Mouse (Mus musculus) liver, embryonic 12.5 days (tissue): ENCODE data around the gene Ngrn. TPM values are rescaled to one million over a fixed set of nuclear protein-coding genes. Genes with fewer than 3 reads are reported as not detected.

ENCODE experiments used
- ATAC-seq: fragments of 200-750 bp; cut with Nextera tagmentation; 2 replicates; pipeline ENCODE4 v1.8.0; 2017; ENCODE audit warnings: moderate number of reproducible peaks, mild to moderate bottlenecking, moderate library complexity
- H3K27ac ChIP-seq: fragments of 300-500 bp; sonication (generic); 2 replicates; pipeline ENCODE4 v1.5.1; 2016; ENCODE audit warnings: mild to moderate bottlenecking
- H3K27me3 ChIP-seq: fragments of 300-500 bp; sonication (generic); replicated peaks from 2 replicates; pipeline ENCODE4 v1.6.1; 2016; ENCODE audit warnings: mild to moderate bottlenecking, moderate library complexity
- H3K36me3 ChIP-seq: fragments of 300-500 bp; sonication (generic); 2 replicates; pipeline ENCODE4 v1.6.1; 2016; ENCODE audit warnings: mild to moderate bottlenecking, moderate library complexity
- H3K4me1 ChIP-seq: fragments of 300-500 bp; sonication (generic); 2 replicates; pipeline ENCODE4 v1.6.1; 2016
- H3K4me2 ChIP-seq: fragments of 300-500 bp; sonication (generic); 2 replicates; pipeline ENCODE4 v1.6.1; 2016; ENCODE audit warnings: mild to moderate bottlenecking, moderate library complexity
- H3K4me3 ChIP-seq: fragments of 300-500 bp; sonication (generic); 2 replicates; pipeline ENCODE4 v1.5.1; 2016; ENCODE audit warnings: mild to moderate bottlenecking, moderate library complexity
- H3K9ac ChIP-seq: fragments of 300-500 bp; sonication (generic); 2 replicates; pipeline ENCODE4 v1.6.1; 2016; ENCODE audit warnings: mild to moderate bottlenecking, moderate library complexity
- H3K9me3 ChIP-seq: fragments of 300-500 bp; sonication (generic); replicated peaks from 2 replicates; pipeline ENCODE4 v1.6.1; 2016; ENCODE audit warnings: mild to moderate bottlenecking, moderate library complexity
- WGBS: fragments of 180-500 bp; shearing (Covaris S2); methylation state at CpG from one replicate; pipeline ENCODE4 v1.1.7; 2016; ENCODE audit not compliant: insufficient replicate concordance; 5-methylcytosine and 5-hydroxymethylcytosine counted together
- polyA plus RNA-seq: library from polyadenylated mRNA; unstranded; fragments of >200 nt; fragmentation: Nextera tagmentation; extraction: Ambion mirVana; gene quantifications from 2 replicates; pipeline ENCODE4 v1.2.1, GENCODE M21; 2016

The Ngrn gene
- polyA plus RNA-seq, 1 experiment from 2014 or later = 45.6 TPM

DNA sequence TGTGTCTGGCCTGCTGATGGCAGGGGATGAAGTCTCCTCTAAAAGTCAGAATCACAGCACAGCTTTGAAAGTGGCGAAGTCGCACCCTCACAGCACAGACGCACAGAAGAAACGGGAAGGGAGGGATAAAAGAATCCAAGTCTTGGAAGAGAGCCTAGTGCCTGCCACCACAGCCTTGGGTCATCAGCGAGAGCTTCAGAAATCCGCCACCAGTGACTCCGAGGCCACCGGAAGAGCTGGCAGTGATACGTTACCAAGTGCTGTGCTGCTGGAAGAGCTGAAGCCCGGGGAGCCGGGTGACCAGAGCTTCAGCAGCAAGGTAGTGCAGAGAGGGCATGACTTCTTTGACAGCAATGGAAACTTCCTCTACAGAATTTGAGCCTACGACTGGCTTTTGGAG, 3.6 kb downstream of the Ngrn start:
- H3K9me3 ChIP-seq = no peaks in the 10 kb centered on the region
- H3K4me3 ChIP-seq = no peak overlapping the region
- no peak overlapping the region for H3K4me2 ChIP-seq
- no peak for ATAC-seq
- peaks cover 45% of the 10 kb centered on the region for H3K36me3 ChIP-seq
- no peak overlapping the region for H3K27ac ChIP-seq
- no peak overlapping the region for H3K9ac ChIP-seq
- peaks cover 34% of the 10 kb centered on the region for H3K4me1 ChIP-seq
- H3K27me3 ChIP-seq = no peaks in the 10 kb centered on the region
- WGBS = 89% methylated on average over 12 of the region's 12 CpGs

DNA sequence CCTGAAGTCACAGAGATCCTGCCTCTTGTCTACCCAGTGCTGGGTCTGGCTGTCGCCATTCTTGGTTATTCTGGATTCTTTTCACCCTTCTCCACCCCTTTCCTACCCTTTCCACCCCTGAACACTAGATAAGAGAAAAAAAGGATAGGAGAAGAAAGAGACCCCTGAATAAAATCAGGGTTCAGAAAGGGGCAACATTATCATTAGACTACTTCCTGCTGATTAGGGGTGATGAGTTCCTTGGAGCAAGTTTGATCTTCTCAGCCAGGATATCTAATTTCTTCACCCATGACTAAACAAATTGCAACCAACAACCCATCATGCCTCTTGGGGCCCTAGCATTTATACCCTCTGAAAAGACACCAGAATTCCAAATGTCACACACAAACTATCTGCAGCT, 6.7 kb downstream of the Ngrn start:
- no peak for ATAC-seq
- Histone ChIP-seq H3K9me3 (no peaks in the 10 kb centered on the region), H3K27ac (no peak overlapping the region), H3K36me3 (peaks cover 53% of the 10 kb centered on the region), H3K9ac (no peak overlapping the region), H3K4me3 (no peak overlapping the region), H3K4me2 (no peak overlapping the region), H3K27me3 (no peaks in the 10 kb centered on the region), H3K4me1 (peaks cover 39% of the 10 kb centered on the region)
- WGBS = 72% methylated on average over 1 of the region's 1 CpGs

GRCm38 (mm10) chr7:80268897-80269750, 8.1 kb downstream of the Ngrn start, which contains the start of gene Vps33b:
Gene Vps33b (plus strand): TSS chr7:80269649.
- peak within 1 kb of the TSS; percentile 86 for H3K9ac ChIP-seq
- H3K36me3 ChIP-seq = peaks cover 55% of the 10 kb centered on the region
- H3K27me3 ChIP-seq = no peaks in the 10 kb centered on the region
- peak within 1 kb of the TSS; percentile 81 for H3K4me3 ChIP-seq
- no peaks in the 10 kb centered on the region for H3K9me3 ChIP-seq
- peak; percentile 91 for ATAC-seq
- H3K27ac ChIP-seq = peak within 1 kb of the TSS; percentile 75
- WGBS = 4% methylated on average over 21 of the region's 21 CpGs
- peak within 1 kb of the TSS; percentile 88 for H3K4me2 ChIP-seq
- H3K4me1 ChIP-seq = peaks cover 33% of the 10 kb centered on the region

GRCm38 (mm10) chr7:80269751-80270255, 8.8 kb downstream of the Ngrn start:
- Histone ChIP-seq H3K36me3 (peaks cover 55% of the 10 kb centered on the region), H3K27ac (peak overlapping the region; percentile 75), H3K4me2 (peak overlapping the region; percentile 88), H3K27me3 (no peaks in the 10 kb centered on the region), H3K4me1 (peaks cover 33% of the 10 kb centered on the region), H3K9me3 (no peaks in the 10 kb centered on the region), H3K9ac (peak overlapping the region; percentile 86), H3K4me3 (peak overlapping the region; percentile 81)
- under 1% methylated on average over 23 of the region's 23 CpGs for WGBS
- peak; percentile 72 for ATAC-seq

- no peaks in the 10 kb centered on the region for H3K9me3 ChIP-seq
- H3K27ac ChIP-seq = no peak overlapping the region
- ATAC-seq = no peak
- no peak overlapping the region for H3K4me2 ChIP-seq
- H3K9ac ChIP-seq = no peak overlapping the region
- 65% methylated on average over 2 of the region's 2 CpGs for WGBS
- H3K4me1 ChIP-seq = peaks cover 37% of the 10 kb centered on the region
- H3K36me3 ChIP-seq = peaks cover 63% of the 10 kb centered on the region
- no peaks in the 10 kb centered on the region for H3K27me3 ChIP-seq
- H3K4me3 ChIP-seq = no peak overlapping the region
These were observed 12.4 kb downstream of the Ngrn start for GRCm38 (mm10) chr7:80273456-80273855.

DNA sequence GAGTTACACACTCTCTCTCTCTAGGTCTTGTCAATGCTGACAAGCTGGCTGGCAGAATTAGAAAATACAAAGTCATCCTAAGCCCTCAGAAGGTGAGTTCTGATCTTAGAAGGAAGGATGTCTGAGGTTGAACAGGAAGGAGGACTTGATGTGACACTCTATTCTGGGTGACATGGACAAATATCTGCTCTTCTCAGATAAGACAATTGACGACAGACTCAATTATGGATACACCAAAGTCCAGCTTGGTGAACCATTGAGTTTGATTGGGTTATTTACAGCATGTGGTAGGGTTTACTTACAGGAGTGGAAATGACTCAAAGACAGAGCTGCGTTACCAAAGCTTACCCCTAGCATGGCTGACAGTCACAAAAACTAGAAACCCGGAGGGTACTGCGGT, 15.4 kb downstream of the Ngrn start:
- H3K4me3 ChIP-seq = no peak overlapping the region
- H3K9ac ChIP-seq = no peak overlapping the region
- 0 out of 2 replicates have a peak, but pooled peaks have one; percentile 32 for ATAC-seq
- H3K4me1 ChIP-seq = peaks cover 13% of the 10 kb centered on the region
- no peak overlapping the region for H3K4me2 ChIP-seq
- no peaks in the 10 kb centered on the region for H3K9me3 ChIP-seq
- peak overlapping the region; percentile 12; the same call in 1 of the 2 replicates for H3K27ac ChIP-seq
- H3K27me3 ChIP-seq = no peaks in the 10 kb centered on the region
- WGBS = 59% methylated on average over 4 of the region's 4 CpGs
- peaks cover 83% of the 10 kb centered on the region for H3K36me3 ChIP-seq

DNA sequence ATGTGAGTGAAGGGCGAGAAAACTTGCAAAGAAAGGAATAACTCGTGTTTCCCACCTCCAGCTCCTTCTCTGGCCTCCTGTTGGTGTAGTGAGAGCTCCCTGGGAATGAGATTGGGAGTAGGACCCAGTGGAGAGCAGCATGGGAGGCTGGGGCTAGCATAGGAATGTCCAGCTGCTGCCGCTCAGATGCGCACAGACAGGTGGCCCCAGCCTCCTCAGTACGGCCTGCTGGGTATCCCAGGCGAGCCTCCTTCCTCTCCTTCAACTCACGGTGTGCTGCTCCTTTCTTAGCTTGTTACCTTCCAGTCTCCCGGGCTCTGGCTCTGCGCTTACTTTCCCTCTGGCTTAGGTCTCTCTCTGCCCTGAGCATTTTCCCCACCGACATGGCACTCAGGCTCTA, 19.0 kb downstream of the Ngrn start:
- no peak overlapping the region for H3K27ac ChIP-seq
- no peak overlapping the region for H3K9ac ChIP-seq
- H3K4me3 ChIP-seq = no peak overlapping the region
- H3K27me3 ChIP-seq = no peaks in the 10 kb centered on the region
- H3K36me3 ChIP-seq = peaks cover 83% of the 10 kb centered on the region
- no peak overlapping the region for H3K4me2 ChIP-seq
- H3K9me3 ChIP-seq = no peaks in the 10 kb centered on the region
- 78% methylated on average over 10 of the region's 10 CpGs for WGBS
- ATAC-seq = no peak
- peaks cover 17% of the 10 kb centered on the region for H3K4me1 ChIP-seq

DNA sequence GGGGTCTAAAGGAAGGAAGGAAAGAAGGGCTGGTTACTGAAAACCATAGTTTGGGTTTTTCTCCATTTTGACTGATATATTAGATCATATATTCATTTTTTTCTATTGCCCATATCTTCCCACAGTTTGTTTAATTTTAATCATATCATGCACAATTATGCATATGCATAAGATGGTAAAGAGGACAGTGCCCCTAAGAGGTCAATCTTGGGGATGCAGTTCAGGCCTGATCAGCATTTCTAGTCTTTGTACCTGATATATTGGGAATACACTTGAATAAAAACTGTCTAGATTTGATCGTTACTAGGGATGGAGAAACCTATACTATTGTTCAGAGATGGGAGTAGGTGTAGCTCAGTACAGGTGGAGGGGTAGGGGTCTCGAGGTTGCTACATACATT, 20.0 kb downstream of the Ngrn start:
- Histone ChIP-seq H3K4me2 (no peak overlapping the region), H3K9ac (no peak overlapping the region), H3K4me1 (peaks cover 14% of the 10 kb centered on the region), H3K27ac (no peak overlapping the region), H3K4me3 (no peak overlapping the region), H3K27me3 (no peaks in the 10 kb centered on the region), H3K36me3 (peaks cover 85% of the 10 kb centered on the region), H3K9me3 (no peaks in the 10 kb centered on the region)
- no peak for ATAC-seq
- 82% methylated on average over 2 of the region's 2 CpGs for WGBS

GRCm38 (mm10) chr7:80281646-80282045, 20.6 kb downstream of the Ngrn start:
- Histone ChIP-seq H3K4me2 (no peak overlapping the region), H3K9ac (no peak overlapping the region), H3K27ac (no peak overlapping the region), H3K4me3 (no peak overlapping the region), H3K27me3 (no peaks in the 10 kb centered on the region), H3K36me3 (peaks cover 85% of the 10 kb centered on the region), H3K4me1 (peaks cover 15% of the 10 kb centered on the region), H3K9me3 (no peaks in the 10 kb centered on the region)
- WGBS = 80% methylated on average over 3 of the region's 3 CpGs
- ATAC-seq = no peak

DNA sequence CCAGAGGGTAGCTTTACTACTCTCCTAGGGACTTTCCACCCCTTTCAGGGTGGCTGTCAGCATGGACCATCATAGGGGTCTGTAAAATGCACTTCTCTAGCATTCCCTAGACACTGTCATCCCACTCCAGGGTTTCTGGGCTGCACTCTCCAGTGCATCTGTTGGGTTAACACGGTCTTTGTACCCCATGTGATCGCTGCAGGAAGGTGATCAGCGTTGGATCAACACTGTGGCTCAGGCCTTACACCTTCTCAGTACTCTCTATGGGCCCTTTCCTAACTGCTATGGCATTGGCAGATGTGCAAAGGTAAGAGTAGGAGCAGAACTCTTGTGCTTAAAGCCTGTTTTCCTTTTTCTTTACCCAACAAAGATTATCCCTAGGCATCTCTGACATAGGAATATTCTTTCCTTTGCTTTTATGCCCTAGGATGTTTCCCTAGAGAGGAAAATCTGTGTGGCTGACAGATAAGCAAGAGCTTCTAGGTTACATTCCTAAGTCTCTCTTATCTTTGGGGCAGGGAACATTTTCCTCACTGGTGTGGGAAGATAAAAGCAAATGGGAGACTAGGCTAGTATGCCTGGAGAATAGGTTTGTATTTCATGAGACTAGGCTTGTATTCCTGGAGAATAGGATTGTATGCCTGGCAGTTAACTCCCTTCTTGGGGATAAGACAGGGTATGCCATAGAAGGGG, 22.4 kb downstream of the Ngrn start:
- H3K4me3 ChIP-seq = no peak overlapping the region
- no peak overlapping the region for H3K27ac ChIP-seq
- 52% methylated on average over 3 of the region's 3 CpGs for WGBS
- H3K4me1 ChIP-seq = peaks cover 17% of the 10 kb centered on the region
- H3K9me3 ChIP-seq = no peaks in the 10 kb centered on the region
- H3K4me2 ChIP-seq = no peak overlapping the region
- no peak overlapping the region for H3K9ac ChIP-seq
- H3K27me3 ChIP-seq = no peaks in the 10 kb centered on the region
- H3K36me3 ChIP-seq = peaks cover 86% of the 10 kb centered on the region
- 0 out of 2 replicates have a peak, but pooled peaks have one; percentile 35 for ATAC-seq

GRCm38 (mm10) chr7:80284391-80284790, 23.4 kb downstream of the Ngrn start:
- no peak overlapping the region for H3K27ac ChIP-seq
- H3K4me2 ChIP-seq = no peak overlapping the region
- H3K9me3 ChIP-seq = no peaks in the 10 kb centered on the region
- no peak overlapping the region for H3K4me3 ChIP-seq
- no peaks in the 10 kb centered on the region for H3K27me3 ChIP-seq
- 80% methylated on average over 5 of the region's 5 CpGs for WGBS
- peaks cover 17% of the 10 kb centered on the region for H3K4me1 ChIP-seq
- peaks cover 83% of the 10 kb centered on the region for H3K36me3 ChIP-seq
- ATAC-seq = no peak
- H3K9ac ChIP-seq = no peak overlapping the region

GRCm38 (mm10) chr7:80285725-80286124, 24.7 kb downstream of the Ngrn start:
- Histone ChIP-seq H3K36me3 (peaks cover 85% of the 10 kb centered on the region), H3K27ac (no peak overlapping the region), H3K9ac (no peak overlapping the region), H3K4me1 (peaks cover 17% of the 10 kb centered on the region), H3K4me3 (no peak overlapping the region), H3K4me2 (no peak overlapping the region), H3K9me3 (no peaks in the 10 kb centered on the region), H3K27me3 (no peaks in the 10 kb centered on the region)
- WGBS = 83% methylated on average over 6 of the region's 6 CpGs
- no peak for ATAC-seq
